Mouse (Mus musculus) mouse trophoblast stem cell (cell line): ENCODE measurements around the gene Hoxa10.

Experiments
- in situ Hi-C, 2 experiments: fragments of 300-500 bp; cut with MseI, MboI; formaldehyde crosslinking; loops; 2 replicates in 1 of 2; 3 replicates in 1 of 2; pipeline ENCODE4 v1.15.1; 2025

Hoxa10 gene

DNA sequence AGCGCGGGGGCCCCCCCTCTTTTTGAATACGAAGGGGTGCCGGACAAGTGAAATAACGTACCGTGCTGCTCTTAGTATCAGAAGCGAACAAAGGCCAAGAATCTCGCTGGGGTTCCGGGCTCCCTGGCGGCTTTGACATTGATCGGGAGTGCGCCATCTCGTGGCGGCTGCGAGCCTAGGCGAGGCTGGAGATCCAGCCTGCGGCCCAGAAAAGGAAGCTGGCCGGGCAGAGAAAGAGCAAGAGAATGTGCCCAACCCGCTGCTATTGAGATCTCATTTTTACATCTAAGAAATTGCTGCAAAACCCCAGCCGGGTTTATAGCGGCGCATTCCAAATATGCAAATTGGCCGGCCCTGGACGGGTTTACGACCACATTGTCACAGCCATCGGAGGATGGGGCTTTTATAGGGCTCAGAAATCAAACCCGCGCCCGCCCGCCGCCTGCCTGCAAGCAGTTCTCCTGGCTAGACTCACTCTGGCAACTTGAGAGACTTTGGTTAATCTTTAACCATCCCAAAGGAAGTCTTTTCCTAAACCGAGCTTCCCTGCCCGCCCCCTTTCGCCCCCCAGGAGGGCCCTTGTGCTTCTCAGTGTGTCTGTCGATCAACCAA, at the start of gene Hoxa10:
Hoxa10 (minus strand) TSS at position 466 of the 612 bp plus-strand sequence.
- in situ Hi-C loops: no loop called here

DNA sequence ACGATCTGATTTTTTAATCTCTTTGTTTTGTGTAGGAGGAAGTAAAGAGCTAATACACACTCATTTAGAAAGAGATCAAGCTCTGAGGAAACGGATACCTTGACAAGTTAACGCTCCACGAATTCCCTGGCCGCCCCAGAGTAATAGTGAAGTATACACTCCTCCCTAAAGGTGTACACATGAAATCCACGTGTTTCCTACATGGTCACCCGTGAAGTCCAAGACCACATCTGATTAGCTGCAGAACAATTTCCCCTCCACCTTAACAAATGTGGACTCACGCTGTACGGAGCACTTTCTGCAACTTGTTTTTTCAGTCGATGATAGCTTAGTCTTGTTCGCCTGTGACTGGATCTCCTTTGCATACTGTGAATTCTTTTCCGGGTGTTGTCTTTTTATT, 49.5 kb upstream of the Hoxa10 start:
- in situ Hi-C loops: no loop called here

DNA sequence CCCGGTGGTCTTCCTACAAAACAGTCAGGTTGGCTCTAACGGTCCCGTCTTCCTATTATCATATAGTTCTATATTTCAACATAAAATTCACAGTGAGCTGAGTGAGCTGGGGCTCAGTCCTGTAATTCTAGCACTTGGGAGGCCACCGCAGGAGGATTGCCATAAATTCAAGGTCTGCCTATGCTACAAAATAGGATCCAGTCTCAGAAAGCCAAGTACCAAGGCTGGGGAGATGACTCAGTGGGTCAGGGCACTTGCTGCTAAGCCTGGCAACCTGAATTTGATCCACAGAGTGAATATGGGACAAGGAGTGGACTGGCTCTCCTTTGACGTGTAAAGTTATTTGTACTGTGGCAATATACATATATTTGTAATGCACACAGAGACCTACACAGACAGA, 43.2 kb upstream of the Hoxa10 start:
- in situ Hi-C loops: no loop called here

DNA sequence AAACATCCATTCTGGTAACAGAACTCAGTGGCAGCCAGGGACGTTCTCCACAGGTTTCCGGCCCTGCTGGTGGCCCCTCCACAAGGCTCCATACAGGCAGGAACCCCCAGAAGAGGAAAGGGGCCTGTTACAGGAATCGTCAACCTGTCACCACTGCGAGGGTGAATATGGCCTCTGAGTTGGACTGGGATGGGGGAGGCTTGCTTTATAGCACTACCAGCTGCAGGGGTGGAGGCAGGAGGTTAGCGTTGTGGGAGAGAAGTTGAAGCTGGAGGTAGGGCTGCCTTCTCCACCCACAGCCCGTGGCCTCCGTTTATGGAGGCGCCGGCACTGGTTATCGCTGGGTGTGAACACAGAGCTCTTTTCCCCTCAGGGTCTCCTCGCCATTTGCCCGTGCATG, 40.4 kb upstream of the Hoxa10 start:
- in situ Hi-C loops: no loop called here

DNA sequence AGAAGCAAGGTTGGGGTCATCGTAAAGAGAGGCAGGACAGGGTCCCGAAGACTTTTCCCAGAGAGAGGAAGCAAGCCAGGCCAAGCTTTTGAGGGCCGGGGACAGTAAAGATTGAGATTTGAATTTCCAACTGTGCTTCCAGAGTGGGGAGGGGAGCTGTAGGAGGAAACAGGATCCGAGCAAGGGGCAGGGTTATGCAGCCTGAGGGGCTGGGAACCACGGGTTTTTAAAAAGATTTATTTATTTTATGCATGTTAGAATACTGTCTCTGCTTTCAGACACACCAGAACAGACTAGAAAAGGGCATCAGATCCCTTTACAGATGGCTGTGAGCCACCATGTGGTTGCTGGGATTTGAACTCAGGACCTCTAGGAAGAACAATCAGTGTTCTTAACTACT, 36.3 kb upstream of the Hoxa10 start:
- in situ Hi-C loops: no loop called here

DNA sequence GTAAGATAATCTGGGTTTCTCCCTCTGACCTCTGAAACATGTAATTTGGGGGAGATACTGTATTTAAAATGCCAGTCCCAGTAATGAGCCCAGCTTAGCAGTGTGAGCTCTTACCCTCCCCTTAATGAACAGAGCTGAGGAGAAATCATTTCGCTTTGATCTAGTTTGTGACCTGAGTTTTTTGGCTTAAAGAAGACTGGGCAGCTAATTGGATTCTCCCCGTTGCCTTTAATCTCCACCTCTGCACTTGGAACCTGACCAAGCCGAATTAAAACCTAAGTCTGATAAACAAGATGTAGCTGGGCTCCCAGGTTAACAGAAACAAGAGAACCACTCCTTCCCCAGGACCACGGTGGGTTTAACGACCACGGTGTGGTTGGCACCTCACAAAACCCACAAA, 35.7 kb upstream of the Hoxa10 start:
- in situ Hi-C loops: no loop called here

DNA sequence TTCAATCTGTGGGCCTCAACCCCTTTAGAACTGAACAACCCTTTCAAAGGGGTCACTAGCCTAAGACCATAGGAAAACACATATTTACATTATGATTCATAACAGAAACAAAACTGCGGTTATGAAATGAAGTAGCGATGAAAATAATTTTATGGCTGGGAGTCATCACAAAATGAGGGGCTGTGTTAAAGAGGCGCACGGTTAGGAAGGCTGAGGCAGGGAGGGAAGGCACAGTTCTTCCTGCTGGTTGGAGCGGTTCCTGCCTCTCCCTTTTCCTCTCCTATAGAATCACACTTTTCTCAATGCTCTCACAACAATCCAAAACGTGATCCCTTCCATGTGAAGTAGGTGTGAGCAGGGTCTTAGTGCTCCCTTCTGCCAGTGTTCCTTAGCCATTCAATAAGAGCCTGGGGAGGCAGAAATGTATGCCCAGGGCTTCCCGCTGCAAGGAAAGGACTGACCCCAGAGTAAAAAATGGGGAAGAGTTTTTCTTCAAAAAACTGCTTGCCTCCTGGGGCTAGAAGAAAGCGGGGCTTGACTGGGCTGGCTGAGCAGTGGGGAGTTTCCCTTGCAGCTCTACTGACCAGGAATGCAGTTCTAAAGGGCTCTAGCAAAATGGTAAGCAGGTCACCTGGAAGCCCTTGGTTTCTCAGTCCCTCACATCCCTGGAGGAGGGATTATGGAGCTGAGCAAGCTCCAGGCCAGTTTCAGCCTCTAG, 35.1 kb upstream of the Hoxa10 start:
- in situ Hi-C loops: no loop called here

DNA sequence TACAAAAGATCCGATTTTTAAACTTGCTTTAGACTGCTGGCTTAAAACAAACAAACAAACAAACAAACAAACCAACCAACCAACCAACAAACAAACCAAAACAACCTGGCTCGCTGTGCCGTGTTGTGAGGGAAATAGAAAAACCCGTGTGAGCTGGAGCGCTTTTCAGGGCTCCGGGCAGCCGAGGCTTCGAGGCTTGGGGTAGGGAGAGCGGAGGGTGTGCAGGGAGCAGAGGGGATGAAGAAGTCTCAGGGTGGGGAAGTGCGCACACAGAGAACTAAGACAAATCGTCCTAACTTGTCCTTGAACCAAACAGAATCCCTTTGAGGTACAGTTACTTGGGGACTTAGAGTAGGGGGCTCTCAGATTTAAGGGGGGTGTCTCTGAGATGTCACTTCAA, 33.9 kb upstream of the Hoxa10 start:
- in situ Hi-C loops: loop anchor here (25.0 kb wide), 3 partner anchors 313 to 563 kb away; no protein-coding TSS in a partner anchor

DNA sequence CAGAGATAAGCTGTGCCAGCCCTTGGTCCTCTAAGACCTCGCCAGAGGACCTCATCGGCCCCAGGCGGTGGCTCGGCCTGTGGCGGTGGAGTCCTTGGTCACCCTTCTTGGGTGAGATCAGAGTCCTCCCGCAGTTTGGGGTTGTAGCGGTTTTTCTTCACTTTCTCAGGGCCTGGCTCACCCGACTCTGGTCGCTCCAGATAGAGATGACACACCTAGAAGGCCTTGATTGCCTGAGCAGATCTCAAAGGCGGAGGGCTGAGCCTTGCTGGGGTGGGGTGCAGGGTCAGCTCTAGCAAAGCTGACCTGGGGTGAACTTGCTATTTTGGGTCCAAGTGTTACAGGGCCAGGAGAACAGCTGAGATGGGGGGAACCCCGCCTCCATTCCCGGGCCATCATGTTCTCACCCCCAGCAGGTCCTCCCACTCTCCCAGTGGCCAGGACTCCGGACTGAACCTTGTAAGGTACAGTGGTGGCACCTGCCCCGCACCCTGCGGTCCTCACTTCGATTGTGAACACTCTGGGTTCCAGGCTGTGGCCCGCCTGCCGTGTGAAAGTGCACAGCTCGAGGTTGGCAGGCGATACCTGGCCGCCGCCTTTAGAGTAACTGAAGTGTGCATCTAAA, 33.1 kb upstream of the Hoxa10 start:
- in situ Hi-C loops: loop anchor here (25.0 kb wide), 3 partner anchors 314 to 564 kb away; no protein-coding TSS in a partner anchor

DNA sequence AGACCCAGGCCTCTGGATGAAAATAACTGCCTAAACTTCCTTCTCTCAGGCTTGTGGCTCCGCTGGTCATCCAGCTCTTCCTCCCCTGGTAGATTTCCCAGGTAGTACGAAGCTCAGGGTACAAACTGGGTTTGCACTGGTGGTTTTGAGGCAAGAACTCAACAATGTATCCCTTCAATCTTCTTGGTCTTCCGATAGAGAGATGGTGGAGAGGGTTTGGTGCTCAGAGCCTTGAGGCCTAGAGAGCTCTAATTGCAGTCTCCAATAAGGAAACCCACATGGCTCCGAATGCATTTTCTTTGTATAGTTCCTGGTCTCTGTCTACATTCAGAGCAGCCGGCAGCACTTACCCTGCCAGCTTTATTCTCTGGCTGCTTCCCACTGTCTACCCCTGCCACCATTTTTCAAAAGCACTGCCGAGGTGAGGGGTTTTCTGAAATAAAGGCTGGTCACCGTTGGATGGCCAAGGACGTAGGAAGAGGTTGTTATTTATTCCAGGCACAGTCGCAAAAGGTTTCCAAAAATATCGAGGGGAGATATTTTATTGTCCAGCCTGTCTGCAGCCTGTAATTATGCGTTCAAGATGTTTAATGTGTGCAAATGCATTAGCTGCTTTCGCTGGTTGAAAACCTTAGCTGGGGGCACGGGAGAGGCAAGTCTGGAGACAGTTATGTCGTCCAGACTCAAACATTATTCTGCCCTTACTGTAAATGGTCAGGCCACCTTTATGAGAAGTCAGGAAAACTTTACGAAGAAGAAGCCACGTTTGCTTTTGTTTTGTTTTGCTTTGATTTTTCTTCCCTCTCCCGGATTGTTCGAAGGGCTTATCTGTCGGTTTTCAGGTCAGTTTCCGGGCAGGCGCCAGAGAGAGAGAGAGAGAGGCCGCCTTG, 32.4 kb upstream of the Hoxa10 start:
- in situ Hi-C loops: loop anchor here (25.0 kb wide), 3 partner anchors 314 to 564 kb away; no protein-coding TSS in a partner anchor

DNA sequence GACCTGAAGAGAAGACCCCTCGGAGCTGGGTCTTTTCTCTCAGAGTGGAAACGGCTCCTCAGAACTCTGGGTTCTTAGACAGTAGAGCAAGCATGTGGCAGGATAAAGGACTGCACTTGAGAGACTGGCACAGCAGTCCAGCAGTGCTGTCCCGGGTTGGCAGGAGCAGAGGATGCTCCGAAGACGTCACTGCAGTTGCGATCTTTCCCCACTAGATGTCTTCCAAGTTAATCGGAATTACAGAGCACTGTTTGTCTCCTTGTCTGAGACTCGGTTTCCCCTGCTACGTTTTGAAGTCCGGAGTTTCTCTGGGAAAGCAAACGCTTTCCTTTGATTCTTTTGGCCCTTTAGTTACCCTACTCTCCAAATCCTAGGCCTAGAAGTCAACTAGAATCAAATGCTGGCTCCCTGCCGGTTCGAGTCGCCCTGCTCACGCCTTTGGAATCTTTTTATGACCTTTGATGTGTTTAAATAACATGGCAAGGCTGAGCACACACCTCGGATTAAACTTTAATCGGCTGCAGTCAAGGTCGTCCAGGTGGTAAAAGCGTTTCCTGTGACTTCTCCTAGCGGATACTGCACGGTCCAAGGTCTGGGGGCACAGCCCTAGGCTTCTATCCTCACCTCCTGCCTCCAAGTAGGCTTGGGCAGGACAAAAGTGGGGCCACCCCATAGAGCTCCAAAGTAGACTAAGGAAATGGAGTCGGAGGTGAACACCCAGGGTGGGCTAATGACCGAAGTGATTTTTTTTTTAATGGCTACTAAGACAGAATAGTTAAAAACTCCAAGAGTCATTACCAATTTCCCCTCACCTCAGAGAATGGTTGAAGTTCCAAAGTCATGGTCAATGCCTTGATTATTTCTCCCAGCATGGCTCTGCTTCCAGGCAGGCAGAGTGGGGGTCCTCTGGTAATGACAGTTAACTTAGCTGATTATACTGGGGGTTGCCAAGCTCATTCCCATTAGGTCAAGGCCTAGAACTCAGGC, 30.1 kb upstream of the Hoxa10 start:
- in situ Hi-C loops: loop anchor here (25.0 kb wide), 3 partner anchors 317 to 567 kb away; no protein-coding TSS in a partner anchor

DNA sequence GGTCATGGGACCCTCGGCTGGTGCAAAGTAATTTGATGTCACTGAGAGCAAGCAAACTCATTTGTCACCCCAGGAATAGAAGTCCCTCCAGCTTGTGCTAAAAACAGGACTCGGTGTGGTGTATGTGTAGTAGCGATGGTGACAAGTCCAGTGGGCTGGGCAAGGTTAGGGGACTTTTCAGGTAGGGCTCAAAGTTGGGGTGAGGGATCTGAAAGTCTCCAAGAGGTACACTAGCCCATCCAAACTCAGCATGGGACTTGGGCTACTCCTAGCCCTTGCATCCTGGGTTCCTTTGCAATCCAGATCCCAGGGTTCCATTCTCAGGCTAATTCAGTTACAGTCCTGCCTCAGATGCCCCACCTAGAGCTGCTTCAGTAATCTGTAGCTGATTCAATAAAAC, 28.1 kb upstream of the Hoxa10 start:
- in situ Hi-C loops: loop anchor here (5.0 to 25.0 kb wide), 4 partner anchors 309 to 569 kb away; no protein-coding TSS in a partner anchor

DNA sequence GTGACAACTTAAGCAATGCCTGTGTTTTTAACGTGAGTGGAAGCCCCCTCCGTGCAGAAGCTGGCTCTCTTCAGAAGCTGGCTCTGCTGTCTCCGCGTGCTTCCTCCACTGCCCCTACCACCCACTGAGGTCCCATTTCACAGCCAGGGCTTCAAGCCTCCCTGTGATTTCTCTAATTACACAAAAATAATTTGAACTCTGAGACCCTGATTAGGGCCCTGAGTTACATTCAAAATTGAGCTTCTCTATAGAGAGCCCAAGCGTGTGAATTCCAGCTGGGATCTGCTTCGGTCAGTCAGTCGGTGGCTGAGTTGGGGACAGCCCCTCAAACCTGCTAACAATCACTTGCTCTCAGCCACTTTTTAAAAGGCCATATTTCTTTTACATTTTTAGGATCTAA, 27.7 kb upstream of the Hoxa10 start:
- in situ Hi-C loops: loop anchor here (5.0 to 25.0 kb wide), 4 partner anchors 309 to 569 kb away; no protein-coding TSS in a partner anchor

DNA sequence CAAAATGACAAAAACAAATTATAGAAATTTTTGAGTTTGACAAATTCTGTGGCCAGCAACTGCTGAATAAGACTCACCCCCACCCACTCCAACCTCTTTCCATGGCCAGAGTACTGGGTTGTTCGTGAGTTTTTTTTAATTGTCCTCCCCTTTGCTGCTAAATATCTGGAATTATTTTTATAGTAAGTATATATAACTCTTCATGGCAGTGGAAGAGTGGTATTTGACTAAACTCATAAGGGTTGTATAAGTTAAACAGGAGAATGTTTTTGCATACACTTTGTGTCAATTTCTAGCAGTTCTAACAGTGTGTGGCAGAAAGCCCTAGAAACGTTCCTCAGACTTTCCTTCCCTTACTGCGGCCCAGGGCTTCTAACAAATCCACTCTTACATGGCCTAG, 27.0 kb upstream of the Hoxa10 start:
- in situ Hi-C loops: loop anchor here (5.0 to 25.0 kb wide), 4 partner anchors 310 to 570 kb away; no protein-coding TSS in a partner anchor

DNA sequence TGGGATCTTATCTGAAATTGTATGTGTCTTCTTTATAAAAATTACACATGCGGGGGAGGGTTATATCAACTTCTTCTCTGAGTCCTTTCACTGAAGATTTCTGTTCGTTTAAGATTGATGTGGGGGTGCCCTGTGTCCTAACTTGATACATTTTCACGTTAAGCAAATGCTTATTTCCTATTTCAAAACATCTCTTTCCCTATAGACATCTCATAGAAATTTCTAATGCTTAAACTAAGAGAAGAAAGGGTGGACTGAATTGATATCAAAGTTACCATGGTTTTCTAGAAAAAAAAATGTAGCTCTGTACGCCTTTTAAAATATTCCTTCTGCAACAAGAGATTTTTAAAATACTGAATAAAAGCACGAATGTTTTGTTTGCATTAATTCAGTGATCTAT, 26.6 kb upstream of the Hoxa10 start:
- in situ Hi-C loops: loop anchor here (5.0 to 25.0 kb wide), 4 partner anchors 310 to 570 kb away; no protein-coding TSS in a partner anchor

DNA sequence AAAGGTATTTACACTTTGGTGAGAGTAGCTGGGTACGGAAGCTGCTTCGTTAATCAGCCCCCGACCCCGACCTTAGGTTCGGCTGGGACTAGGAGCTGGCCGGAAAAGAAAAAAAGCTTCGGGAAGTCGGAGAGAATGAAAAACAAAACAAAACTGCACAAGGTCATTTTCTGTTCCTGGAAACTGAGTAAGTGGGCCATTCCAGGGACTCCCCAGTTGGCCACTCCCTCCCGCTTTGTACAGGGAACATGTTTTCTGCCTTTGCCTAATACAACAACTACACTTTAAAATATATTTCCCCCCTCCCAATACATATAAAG, 26.0 kb upstream of the Hoxa10 start:
- in situ Hi-C loops: loop anchor here (5.0 to 25.0 kb wide), 4 partner anchors 311 to 571 kb away; no protein-coding TSS in a partner anchor

DNA sequence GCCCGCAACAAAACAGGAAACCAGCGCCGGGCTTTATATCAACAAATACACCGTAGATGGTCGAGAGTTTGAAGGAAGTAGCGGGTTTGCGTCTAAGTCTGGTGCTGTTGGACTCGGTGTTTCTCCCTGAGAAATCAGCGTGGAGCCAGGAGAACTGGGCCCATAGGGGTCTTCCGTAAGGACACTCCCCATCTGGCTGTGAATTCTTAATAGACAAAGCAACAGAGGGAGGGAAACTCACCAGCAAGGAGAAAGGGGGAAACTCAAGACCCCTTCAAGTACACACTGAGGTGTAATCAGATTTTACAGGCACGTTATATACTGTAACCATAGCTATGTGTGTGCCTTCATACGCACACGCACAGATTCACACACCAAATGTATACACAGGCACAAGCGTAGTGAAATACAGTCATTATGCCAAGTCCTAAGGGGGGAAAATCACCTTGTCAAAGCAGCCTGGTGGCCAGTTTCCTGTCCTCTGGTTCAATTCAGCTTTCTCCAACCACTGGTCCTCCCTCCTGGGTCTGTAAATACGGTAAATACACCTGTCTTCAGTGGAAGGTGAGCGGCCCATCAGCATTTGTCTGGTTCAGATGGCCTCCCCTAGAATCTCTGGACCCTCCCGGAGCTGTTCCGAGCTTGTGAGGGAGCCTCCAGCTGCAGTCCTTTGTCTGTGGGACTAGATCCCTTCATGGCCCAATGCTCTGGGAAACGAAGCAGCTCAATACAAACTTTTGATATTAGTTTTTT, 25.4 kb upstream of the Hoxa10 start:
- in situ Hi-C loops: loop anchor here (5.0 to 25.0 kb wide), 4 partner anchors 311 to 571 kb away; no protein-coding TSS in a partner anchor

DNA sequence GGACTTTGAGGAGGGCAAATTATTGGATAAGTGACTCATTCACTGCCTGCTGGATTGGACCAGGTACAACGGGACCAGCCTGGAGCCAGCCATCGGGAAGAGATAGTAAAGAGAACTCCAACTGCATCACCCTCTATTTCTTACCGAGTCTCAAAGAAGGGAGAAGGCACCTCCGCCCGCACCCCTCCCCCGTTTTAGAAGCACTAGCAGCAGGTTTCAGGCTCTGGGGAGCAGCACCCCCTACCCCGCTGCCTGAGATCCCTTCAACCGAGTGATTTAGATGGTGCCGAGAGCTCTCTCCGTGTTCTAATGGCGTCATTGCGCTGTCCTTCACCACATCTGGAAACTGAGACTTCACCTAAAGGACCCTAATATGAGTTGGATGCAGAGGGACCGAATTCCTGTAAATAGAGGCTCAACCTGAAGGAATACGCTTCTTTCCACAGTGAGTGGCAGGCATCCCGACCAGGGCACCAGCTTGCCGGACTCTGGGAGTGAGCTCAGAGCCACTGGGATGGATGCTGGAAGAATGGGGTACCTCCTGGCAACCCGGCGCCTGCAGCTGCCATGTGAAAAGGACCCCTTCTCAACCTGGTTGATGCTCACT, 24.8 kb upstream of the Hoxa10 start:
- in situ Hi-C loops: loop anchor here (5.0 to 25.0 kb wide), 4 partner anchors 312 to 572 kb away; no protein-coding TSS in a partner anchor
